Mouse (Mus musculus): Measurements from ENCODE around the gene Olfr19. TPM values are rescaled to one million over a fixed set of nuclear protein-coding genes. Genes with fewer than 3 reads are reported as not detected.
"Not testable (repeated sequence)": the region's sequence is repeated elsewhere in the genome, so short reads cannot be mapped to it uniquely, and the experiment has no call there.

Gene Olfr19
- not detected in 2 replicates for polyA plus RNA-seq (2016; fragmentation: Nextera tagmentation; extraction: Ambion mirVana)

GRCm38 (mm10) chr16:16676305-16676704, at the start of gene Olfr19:
Gene Olfr19, minus strand, starts transcription at chr16:16676405.
- Histone ChIP-seq H3K9me3 (replicated peaks) (no peaks in the 10 kb centered on the region), H3K4me3 (no peak within 1 kb of the TSS), H3K36me3 (no peaks in the 10 kb centered on the region), H3K27me3 (ENCODE audit: low read depth, poor library complexity, severe bottlenecking) (no peaks in the 10 kb centered on the region), H3K4me1 (no peaks in the 10 kb centered on the region), H3K27ac (no peak within 1 kb of the TSS)
- WGBS: 77% methylated on average over 2 of the region's 2 CpGs
- DNase-seq (ENCODE audit: low spot score): no peak

DNA sequence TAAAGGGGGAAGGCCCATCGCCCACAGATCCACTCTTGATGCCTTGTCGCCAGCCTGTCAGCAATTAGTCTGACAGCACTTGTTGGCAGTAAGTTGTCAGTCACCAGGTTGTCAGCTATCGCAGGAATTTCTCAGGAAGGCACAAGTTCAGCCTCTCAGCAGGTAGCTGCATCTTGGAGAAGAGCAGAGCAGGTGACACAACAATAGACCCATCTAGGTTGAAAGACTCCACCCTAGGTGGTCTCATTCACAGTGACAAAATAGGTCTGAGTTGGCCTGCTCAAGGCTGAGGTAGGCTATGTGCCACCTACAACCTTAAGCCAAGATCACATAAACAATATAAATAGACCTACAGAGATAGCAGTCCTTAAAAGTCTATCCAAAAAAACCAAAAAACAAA, 8.8 kb upstream of the Olfr19 start:
- Histone ChIP-seq H3K9me3 (replicated peaks) (no peaks in the 10 kb centered on the region), H3K27me3 (ENCODE audit: low read depth, poor library complexity, severe bottlenecking) (no peaks in the 10 kb centered on the region), H3K4me3 (no peak overlapping the region), H3K27ac (no peak overlapping the region), H3K4me1 (no peaks in the 10 kb centered on the region), H3K36me3 (no peaks in the 10 kb centered on the region)
- DNase-seq (ENCODE audit: low spot score): no peak
- WGBS: 64% methylated on average over 3 of the region's 3 CpGs

- 85% methylated on average over 2 of the region's 2 CpGs for WGBS
- Histone ChIP-seq H3K9me3 (replicated peaks) (no peaks in the 10 kb centered on the region), H3K4me3 (no peak overlapping the region), H3K4me1 (no peaks in the 10 kb centered on the region), H3K27me3 (ENCODE audit: low read depth, poor library complexity, severe bottlenecking) (no peaks in the 10 kb centered on the region), H3K36me3 (no peaks in the 10 kb centered on the region), H3K27ac (no peak overlapping the region)
- DNase-seq (ENCODE audit: low spot score): no peak
Measured at GRCm38 (mm10) chr16:16684053-16684452, 7.8 kb upstream of the Olfr19 start.

- no peak for DNase-seq (ENCODE audit: low spot score)
- Histone ChIP-seq H3K27me3 (ENCODE audit: low read depth, poor library complexity, severe bottlenecking) (no peaks in the 10 kb centered on the region), H3K36me3 (no peaks in the 10 kb centered on the region), H3K4me3 (no peak overlapping the region), H3K27ac (no peak overlapping the region), H3K9me3 (replicated peaks) (no peaks in the 10 kb centered on the region), H3K4me1 (no peaks in the 10 kb centered on the region)
- 87% methylated on average over 4 of the region's 4 CpGs for whole genome bisulfite sequencing
Measured at GRCm38 (mm10) chr16:16664994-16665393, 11.2 kb downstream of the Olfr19 start.

DNA sequence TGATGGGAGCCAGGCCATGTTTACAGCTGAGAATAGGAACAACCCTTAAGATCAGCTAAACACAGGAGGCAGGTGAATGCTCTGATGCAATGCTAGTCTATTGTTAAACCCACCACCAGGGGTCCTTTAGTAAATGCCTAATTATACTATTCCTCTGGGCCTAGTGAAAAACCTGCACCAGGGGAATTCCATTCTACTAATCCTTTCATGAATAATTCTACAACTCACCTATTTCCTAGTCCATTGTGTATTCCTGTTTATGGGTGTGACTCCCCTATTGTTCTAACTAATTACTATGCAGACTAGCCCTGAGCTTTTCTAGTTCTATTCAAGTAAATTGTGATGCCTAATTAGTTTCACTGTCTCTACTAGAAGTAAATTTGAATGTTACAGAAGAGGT, 11.7 kb downstream of the Olfr19 start:
- not testable (repeated sequence) for H3K9me3 ChIP-seq (replicated peaks); H3K4me3 ChIP-seq; H3K36me3 ChIP-seq; H3K27ac ChIP-seq; DNase-seq (ENCODE audit: low spot score); H3K27me3 ChIP-seq (ENCODE audit: low read depth, poor library complexity, severe bottlenecking); H3K4me1 ChIP-seq

DNA sequence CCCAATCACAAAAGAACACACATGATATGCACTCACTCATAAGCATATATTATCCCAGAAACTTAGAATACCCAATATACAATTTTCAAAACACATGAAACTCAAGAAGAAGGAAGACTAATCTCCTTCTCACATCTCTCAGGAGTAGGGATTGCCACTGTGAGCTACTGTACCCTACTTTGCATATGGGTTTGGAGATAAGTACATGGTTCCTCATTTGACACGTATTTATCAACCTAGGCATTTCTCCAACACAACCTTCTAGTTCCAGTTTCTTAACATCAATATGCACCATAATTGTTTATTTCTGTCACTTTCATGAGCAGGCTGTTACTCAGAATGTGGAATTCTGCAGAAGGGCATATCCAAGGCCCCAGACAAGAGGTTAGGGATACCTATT, 31.1 kb downstream of the Olfr19 start:
- no peak overlapping the region for H3K27ac ChIP-seq
- no peaks in the 10 kb centered on the region for H3K27me3 ChIP-seq (ENCODE audit: low read depth, poor library complexity, severe bottlenecking)
- no peaks in the 10 kb centered on the region for H3K9me3 ChIP-seq (replicated peaks)
- WGBS: 95% methylated on average over 1 of the region's 1 CpGs
- DNase-seq (ENCODE audit: low spot score): no peak
- no peaks in the 10 kb centered on the region for H3K4me1 ChIP-seq
- no peak overlapping the region for H3K4me3 ChIP-seq
- no peaks in the 10 kb centered on the region for H3K36me3 ChIP-seq

DNA sequence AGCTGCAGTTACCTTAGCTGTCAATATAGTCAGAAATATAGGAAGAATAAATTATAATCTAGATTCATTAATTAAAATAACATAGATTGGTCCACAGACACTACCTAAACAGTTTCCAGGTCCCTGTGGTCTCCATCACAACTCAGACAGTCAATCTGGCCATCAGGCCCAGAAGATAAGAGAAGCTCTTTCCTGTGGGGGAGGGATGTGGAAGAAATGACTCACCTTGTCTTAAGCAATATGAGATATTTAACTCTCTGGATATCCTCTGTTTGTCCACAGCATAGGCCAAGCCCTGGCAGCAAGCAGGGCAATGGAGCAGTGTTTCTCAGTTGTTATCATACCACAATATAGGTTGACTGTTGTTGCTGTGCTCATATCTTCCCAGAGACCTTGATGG, 42.5 kb downstream of the Olfr19 start:
- Histone ChIP-seq H3K9me3 (replicated peaks) (no peaks in the 10 kb centered on the region), H3K4me1 (no peaks in the 10 kb centered on the region), H3K27ac (no peak overlapping the region), H3K27me3 (ENCODE audit: low read depth, poor library complexity, severe bottlenecking) (no peaks in the 10 kb centered on the region), H3K36me3 (no peaks in the 10 kb centered on the region), H3K4me3 (no peak overlapping the region)
- no peak for DNase-seq (ENCODE audit: low spot score)

Other genes with a start within 250 kb of the Olfr19 start
- 7.4 and 10.7 TPM in 2 replicates for gene Fgd4, start 75.9 kb downstream of the Olfr19 start, polyA plus RNA-seq (2016; fragmentation: Nextera tagmentation; extraction: Ambion mirVana)
- gene Spag6l, start 153.1 kb upstream of the Olfr19 start, polyA plus RNA-seq (2016; fragmentation: Nextera tagmentation; extraction: Ambion mirVana): 0.24 TPM in 1 of 2 replicates, not detected in the other
- 0.13 TPM in 1 of 2 replicates, not detected in the other for gene Igll1, start 187.6 kb upstream of the Olfr19 start, polyA plus RNA-seq (2016; fragmentation: Nextera tagmentation; extraction: Ambion mirVana)
- gene Top3b, start 194.3 kb upstream of the Olfr19 start, polyA plus RNA-seq (2016; fragmentation: Nextera tagmentation; extraction: Ambion mirVana): 63.1 and 81.1 TPM in 2 replicates
- gene Vpreb1, start 194.4 kb upstream of the Olfr19 start, polyA plus RNA-seq (2016; fragmentation: Nextera tagmentation; extraction: Ambion mirVana): 2.8 and 3.9 TPM in 2 replicates
- gene Ppm1f, start 220.1 kb upstream of the Olfr19 start, polyA plus RNA-seq (2016; fragmentation: Nextera tagmentation; extraction: Ambion mirVana): 41.1 and 43.0 TPM in 2 replicates

All from limb, embryonic 10.5 days (tissue).